Mouse (Mus musculus): Measurements from ENCODE around the gene Cacna1d. TPM values are rescaled to one million over a fixed set of nuclear protein-coding genes. Genes with fewer than 3 reads are reported as not detected.

Cacna1d gene
- total RNA-seq, 2 experiments from 2014 or later, result 0.05 to 4.9 TPM

- ATAC-seq (replicated peaks; ENCODE audit: low FRiP score, low TSS enrichment, poor library complexity, severe bottlenecking), result no peak
Observed at GRCm38 (mm10) chr14:30291389-30292134, 199.7 kb downstream of the Cacna1d start.

- no peak for ATAC-seq (replicated peaks; ENCODE audit: low FRiP score, low TSS enrichment, poor library complexity, severe bottlenecking)
Observed at GRCm38 (mm10) chr14:30284446-30284845, 206.8 kb downstream of the Cacna1d start.

- ATAC-seq (replicated peaks; ENCODE audit: low FRiP score, low TSS enrichment, poor library complexity, severe bottlenecking), result no peak
Observed at GRCm38 (mm10) chr14:30284022-30284421, 207.2 kb downstream of the Cacna1d start.

- no peak for ATAC-seq (replicated peaks; ENCODE audit: low FRiP score, low TSS enrichment, poor library complexity, severe bottlenecking)
Observed at GRCm38 (mm10) chr14:30275572-30275971, 215.7 kb downstream of the Cacna1d start.

DNA sequence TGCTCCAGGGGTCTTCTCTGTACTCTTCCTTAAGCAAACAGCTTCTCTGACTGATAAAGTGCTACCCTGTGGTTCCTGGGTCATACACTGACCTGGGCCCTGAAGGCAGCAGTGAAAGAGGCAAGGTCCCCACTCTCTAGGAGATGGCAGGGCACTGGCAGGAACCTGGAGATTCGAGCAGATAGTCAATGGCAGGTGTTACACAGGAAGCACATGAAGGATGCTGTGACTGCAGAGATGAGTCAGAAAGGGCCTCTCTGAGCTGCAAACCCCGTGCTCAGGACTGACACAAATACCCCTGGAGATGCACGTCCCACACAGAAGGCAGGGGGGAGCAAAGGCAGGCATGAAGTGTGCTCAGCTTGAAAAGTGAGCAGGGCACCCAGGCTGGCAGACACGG, 218.3 kb downstream of the Cacna1d start:
- no peak for ATAC-seq (replicated peaks; ENCODE audit: low FRiP score, low TSS enrichment, poor library complexity, severe bottlenecking)

GRCm38 (mm10) chr14:30272523-30272922, 218.7 kb downstream of the Cacna1d start:
- ATAC-seq (replicated peaks; ENCODE audit: low FRiP score, low TSS enrichment, poor library complexity, severe bottlenecking), result no peak

DNA sequence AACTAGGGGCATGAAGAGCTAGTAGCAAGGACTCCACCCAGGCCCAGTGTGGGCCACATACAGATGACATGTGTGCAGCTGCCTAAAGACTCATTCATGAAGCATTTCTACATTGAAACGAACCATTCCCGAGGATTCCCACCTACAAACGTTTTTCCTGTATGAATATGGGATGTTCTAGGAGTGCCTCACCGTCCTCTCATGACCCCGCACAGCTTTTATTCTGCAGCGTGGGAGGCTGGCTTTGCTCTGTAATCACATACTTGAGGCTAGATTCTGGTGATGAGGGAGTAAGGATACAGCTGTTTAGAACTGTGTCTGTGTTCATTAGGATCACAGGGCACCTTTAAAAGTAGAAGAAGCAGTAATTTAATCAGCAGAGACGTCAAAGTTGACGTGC, 219.4 kb downstream of the Cacna1d start:
- ATAC-seq (replicated peaks; ENCODE audit: low FRiP score, low TSS enrichment, poor library complexity, severe bottlenecking), result no peak

GRCm38 (mm10) chr14:30270350-30270749, 220.9 kb downstream of the Cacna1d start:
- ATAC-seq (replicated peaks; ENCODE audit: low FRiP score, low TSS enrichment, poor library complexity, severe bottlenecking), result no peak

- peak; percentile 92 for ATAC-seq (replicated peaks; ENCODE audit: low FRiP score, low TSS enrichment, poor library complexity, severe bottlenecking)
Observed at GRCm38 (mm10) chr14:30265728-30266127, 225.5 kb downstream of the Cacna1d start.

DNA sequence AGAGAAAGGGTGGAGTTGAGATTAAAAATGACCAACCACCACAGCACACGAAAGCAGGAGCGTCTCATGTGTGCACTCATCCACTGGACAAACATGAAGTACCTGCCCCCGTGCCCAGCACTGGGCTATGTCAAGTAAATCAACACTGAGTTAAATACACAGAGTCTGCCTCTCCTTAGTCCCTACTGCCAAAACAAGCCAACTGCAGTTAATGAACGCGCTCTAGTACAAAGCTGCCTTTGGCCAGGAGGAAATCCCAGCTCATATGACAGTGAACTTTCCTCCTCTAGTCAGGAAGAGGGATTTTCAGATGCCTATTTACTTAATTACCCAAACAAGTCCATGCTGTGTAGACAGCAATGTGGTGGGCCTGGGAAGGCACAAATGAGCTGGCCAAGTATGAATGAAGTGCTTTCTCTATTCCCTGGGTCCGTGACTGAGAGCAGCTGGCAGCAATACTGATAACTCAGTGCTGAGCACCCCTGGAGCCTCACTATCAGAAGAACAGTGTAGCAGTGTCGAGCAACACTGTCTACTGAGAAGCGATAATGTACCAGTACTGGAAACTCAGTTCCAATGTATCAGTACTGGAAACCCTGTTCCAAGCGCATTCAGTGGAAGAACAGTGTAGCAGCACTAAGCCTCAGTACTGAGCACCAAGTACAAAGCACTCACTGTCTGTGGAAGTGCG, 229.5 kb downstream of the Cacna1d start:
- no peak for ATAC-seq (replicated peaks; ENCODE audit: low FRiP score, low TSS enrichment, poor library complexity, severe bottlenecking)

- ATAC-seq (replicated peaks; ENCODE audit: low FRiP score, low TSS enrichment, poor library complexity, severe bottlenecking), result no peak
Observed at GRCm38 (mm10) chr14:30257626-30258025, 233.6 kb downstream of the Cacna1d start.

DNA sequence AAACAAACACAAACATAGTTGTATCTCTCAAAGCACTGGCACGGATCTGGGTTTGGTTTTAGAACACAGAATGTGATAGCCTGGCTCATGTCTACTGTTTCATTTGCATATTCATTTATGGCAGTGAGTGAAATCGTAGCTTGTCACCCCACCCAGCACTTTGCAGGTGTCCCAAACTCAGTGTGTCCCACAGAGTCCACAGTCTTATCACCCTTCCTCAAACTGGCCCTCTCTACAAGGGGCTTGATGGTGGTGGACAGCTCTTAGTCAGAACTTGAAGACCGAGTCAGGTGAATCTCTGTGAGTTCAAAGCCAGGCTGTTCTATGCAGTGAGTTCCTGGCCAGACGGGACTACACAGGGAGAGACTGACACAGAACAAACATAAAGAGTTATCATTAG, 234.8 kb downstream of the Cacna1d start:
- ATAC-seq (replicated peaks; ENCODE audit: low FRiP score, low TSS enrichment, poor library complexity, severe bottlenecking), result no peak

DNA sequence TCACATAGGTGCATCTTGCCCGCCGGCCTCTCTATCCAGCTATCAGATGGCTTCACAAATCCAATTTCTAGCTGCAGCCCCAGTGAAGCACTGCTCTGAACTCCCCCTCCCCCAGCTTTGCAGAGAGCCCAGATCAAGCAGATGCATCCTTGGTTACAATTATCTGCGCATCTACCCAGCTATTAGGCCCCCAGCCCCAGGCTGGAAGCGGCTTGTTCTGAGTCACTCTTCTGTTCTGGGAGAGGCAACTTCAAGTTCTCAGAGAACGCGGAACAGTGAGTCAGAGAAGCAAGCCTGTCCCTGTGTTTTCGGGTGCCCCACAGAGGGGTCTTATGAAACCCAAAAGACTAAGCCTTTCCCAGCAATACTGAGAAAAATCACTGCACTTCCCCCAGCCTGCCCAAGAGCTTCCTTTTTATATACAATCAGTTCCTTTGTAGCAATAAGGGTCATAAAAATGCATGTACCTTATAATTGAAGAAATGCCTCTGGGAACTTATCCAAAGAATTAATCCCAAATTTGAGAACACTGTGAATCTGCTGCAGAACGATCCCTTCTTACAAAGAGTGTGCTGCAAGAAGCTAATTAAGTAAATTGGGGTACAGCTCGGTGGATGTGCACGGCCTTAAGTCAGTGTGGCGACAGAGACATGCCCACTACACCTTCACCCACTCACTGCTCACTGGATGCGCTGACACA, 235.4 kb downstream of the Cacna1d start:
- ATAC-seq (replicated peaks; ENCODE audit: low FRiP score, low TSS enrichment, poor library complexity, severe bottlenecking), result no peak

DNA sequence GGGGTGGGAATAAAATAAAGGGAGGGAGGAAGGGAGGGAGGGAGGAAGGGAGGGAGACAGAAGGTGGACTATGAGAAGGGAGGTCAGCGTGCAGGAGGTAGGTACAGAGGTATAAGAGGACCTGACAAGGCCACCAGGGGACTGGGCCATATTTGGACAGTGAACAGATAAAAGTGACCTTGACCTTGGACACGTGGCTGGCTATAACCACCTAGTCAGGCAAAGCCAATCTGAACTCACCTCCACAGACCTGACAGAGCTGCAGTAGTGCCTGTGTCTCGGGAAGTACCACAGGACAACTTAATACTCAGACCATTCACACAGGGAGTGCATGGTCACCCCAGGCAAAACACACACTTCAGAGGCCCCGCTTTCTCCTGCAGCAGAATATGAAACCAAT, 236.5 kb downstream of the Cacna1d start:
- no peak for ATAC-seq (replicated peaks; ENCODE audit: low FRiP score, low TSS enrichment, poor library complexity, severe bottlenecking)

DNA sequence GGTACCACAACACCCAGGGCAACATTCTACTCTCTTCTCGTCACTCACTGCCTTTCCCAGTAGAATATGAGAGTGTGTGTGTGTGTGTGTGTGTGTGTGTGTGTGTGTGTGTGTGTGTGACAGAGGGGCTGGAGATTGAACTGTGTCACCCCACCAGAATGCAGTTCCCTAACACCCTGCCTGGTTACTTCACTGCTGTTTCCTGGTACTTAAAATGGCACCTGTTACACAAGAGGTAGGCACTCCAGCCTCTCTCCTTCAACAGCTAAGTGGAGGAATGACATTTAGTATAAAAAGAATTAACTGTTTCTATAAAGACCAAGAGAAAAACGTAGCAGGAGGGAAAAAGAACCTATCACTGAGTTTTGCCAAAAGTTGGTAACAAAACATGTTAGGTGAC, 238.4 kb downstream of the Cacna1d start:
- ATAC-seq (replicated peaks; ENCODE audit: low FRiP score, low TSS enrichment, poor library complexity, severe bottlenecking), result no peak

- ATAC-seq (replicated peaks; ENCODE audit: low FRiP score, low TSS enrichment, poor library complexity, severe bottlenecking), result no peak
Observed at GRCm38 (mm10) chr14:30251351-30251750, 239.9 kb downstream of the Cacna1d start.

DNA sequence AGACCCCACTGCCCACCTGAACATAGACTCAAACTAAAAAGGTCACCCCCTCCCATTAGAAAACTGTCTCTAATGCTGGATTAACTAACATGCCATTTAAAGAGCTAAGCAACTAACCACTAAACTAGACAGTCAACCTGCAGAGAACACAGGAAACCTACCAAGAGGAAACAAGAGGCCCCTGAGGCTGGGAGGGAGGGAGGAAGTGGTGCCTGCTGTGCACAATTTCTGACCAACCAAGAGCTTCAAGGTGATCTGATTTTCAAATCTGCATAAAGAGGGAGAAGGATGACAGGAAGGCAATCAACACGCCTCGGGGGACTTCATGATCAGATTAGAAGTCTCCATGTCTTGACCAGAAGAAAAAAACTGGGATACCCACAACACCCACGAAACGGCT, 241.7 kb downstream of the Cacna1d start:
- no peak for ATAC-seq (replicated peaks; ENCODE audit: low FRiP score, low TSS enrichment, poor library complexity, severe bottlenecking)

DNA sequence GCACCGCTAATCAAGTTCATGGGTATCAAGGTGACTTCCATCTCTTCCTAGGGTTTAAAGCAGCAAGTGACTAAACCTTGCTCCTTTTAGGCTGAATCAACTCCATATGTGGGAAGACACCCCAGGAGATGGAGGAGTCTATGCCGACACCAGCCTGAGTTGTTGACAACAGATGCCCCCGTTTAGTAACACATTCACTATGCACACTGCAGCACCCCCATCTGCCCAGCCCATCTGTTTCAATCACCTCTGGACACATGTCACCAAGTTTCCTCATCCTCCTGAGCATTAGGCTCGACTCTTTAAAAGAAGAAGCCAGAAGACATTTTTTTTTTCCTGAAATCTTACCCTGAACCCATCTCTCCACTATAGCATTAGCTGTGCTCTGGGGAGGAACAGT, 242.4 kb downstream of the Cacna1d start:
- no peak for ATAC-seq (replicated peaks; ENCODE audit: low FRiP score, low TSS enrichment, poor library complexity, severe bottlenecking)

DNA sequence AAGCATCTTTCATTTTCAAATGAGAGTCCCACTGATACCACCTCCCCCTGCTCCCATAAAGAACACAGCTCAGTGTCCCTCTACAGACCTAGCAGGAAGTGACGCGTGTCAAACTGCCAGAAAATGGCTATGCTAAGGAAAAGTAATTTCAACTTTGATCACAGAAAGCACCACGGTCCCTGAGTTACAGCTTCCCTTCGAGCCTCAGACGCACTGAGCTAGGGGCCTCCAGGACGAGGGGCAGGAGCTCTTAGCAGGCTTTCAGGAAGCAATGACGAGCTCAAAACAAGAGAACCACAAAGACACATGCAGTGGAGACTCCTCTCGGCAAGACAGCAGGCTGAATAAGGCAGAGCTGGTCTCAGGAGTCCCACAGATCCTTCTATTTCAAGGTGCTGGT, 243.1 kb downstream of the Cacna1d start:
- no peak for ATAC-seq (replicated peaks; ENCODE audit: low FRiP score, low TSS enrichment, poor library complexity, severe bottlenecking)

GRCm38 (mm10) chr14:30247606-30248005, 243.6 kb downstream of the Cacna1d start:
- no peak for ATAC-seq (replicated peaks; ENCODE audit: low FRiP score, low TSS enrichment, poor library complexity, severe bottlenecking)

DNA sequence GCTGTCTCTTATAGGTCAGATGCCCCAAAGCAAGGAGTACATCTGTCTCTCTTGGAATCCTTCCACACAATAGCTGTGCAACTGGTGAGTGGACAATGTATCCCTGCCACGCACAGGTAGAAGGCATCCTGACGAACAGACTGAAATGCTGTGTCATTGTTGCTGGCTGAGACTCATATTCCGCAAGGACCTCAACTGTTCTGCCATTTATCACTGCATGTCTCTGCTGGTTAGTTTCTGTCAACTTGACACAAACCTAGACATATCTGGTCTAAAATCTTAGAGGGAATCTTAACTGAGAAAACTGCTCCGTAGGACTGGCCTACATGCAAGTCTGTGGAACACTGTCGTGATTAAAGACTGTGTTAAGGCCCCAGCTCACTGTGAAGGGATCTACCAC, 246.5 kb downstream of the Cacna1d start:
- ATAC-seq (replicated peaks; ENCODE audit: low FRiP score, low TSS enrichment, poor library complexity, severe bottlenecking), result no peak
